Mouse (Mus musculus): Measurements from ENCODE around the gene Ifi27l2a.

Gene Ifi27l2a

DNA sequence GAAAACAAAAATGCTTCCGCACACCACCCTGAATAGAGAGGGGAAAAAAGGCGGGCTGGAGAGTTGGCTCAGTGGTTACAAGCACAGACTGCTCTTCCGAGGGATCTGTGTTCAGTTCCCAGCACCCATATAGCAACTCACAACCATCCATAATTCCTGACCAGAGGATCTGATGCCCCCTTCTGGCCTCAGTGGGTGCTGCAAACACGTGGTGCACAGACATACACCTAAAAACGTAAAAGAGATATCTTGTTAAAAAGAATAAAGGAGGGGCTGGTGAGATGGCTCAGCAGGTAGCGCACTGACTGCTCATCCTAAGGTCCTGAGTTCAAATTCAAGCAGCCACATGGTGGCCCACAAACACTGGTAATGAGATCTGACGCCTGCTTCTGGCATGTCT, 16.8 kb downstream of the Ifi27l2a start:
- intact Hi-C loops (cut with DNase I): loop anchor here (1.0 kb wide), 1 partner anchor 67 kb away; no protein-coding TSS in a partner anchor

DNA sequence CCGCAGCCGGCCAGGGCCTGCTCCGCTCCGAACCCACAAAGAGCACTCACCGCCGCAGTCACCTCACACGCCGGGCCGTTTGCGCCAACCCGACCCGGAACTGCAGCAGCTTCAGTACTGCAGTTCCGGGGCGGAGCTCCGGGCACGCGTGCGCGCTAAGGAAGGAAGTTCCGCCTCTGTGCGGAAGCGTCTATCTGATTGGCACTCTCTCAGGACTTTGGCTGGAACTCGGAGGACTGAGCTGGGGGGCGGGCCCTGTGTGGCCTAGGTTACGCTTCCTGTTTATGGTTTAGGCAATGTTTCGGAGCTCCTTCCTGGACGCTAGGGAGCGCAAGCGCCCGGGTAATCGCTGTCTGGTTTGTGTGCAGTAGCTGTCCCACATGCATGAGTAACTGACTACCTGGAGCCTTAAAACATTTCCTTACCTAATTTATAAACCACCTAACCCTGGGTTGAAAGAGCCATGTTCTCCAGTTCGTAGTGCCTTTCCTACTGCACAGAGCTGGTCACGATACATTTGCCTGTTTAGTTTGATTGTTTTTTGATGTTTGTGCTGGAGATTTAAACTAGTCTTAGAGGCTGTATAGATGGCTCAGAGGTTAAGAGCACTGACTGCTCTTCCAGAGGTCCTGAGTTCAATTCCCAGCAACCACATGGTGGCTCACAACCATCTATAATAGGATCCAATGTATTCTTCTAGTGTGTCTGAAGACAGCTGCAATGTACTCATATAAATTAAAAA, 17.6 kb downstream of the Ifi27l2a start, which contains the start of gene Ddx24:
Ddx24 (minus strand) TSS at position 102 of the 742 bp plus-strand sequence.
- intact Hi-C loops (cut with DNase I): loop anchor here (1.0 kb wide), 1 partner anchor 67 kb away; no protein-coding TSS in a partner anchor

- intact Hi-C loops (cut with DNase I): no loop called here
Observed at GRCm38 (mm10) chr12:103425016-103425728, 18.3 kb downstream of the Ifi27l2a start.

DNA sequence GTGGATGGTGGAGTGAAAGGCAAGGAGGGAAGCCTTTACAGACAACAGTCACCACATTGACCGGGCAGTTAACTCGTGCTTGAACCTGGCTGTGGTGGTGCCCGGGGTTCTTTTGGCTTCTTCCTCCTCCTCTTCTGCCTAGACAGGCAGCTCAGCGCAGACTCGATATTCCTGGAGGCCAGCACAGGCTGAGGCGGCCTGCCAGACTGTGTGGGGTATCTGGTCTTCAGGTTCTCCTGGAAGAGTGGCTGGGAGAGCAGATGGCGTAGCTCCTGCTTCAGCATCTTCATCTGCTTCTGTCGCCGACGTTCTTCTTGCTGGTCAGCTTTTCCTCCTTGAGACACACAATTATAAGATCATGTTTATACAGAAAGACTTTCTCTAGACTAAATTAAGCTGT, 35.3 kb downstream of the Ifi27l2a start:
- intact Hi-C loops (cut with DNase I): no loop called here

DNA sequence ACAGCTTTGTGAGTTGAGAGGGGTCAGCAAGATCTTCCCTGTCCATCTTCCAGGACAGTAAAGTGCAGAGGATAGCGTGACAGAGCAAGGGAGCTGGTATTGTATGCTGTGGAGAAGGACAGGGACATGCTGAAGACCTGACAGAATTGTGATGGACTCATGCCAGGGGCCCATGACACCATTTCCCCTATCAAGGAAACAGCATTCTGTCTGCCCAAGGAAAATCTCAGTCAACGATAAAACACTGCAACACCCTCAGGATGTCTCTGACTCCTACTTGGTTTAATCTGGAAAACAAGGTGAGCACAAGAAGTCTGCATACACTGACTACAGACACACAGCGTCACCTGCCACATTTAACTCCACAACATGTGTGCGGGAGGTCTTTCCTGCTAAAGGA, 35.8 kb downstream of the Ifi27l2a start, which contains the start of gene 9330161L09Rik:
9330161L09Rik (minus strand) TSS at position 101 of the 400 bp plus-strand sequence.
- intact Hi-C loops (cut with DNase I): no loop called here

DNA sequence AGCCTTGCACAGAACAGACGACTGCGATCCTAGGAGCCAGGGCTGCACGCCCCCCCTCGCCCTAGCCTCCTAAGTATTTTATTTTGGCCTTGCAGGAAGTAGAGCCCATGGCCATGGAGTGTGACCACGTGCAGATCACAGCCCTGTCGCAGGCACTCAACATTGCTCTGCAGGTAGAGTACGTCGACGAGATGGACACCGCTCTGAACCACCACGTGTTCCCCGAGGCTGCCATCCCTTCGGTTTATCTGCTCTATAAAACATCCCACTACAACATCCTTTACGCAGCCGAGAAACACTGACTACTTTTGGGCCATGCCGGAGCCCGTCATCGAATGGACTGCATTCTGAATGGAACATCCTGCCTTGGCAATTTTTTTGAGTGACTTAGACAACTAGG, 39.3 kb downstream of the Ifi27l2a start:
- intact Hi-C loops (cut with DNase I): no loop called here

GRCm38 (mm10) chr12:103396751-103397150, 46.7 kb downstream of the Ifi27l2a start:
- intact Hi-C loops (cut with DNase I): no loop called here

GRCm38 (mm10) chr12:103395486-103396275, 47.8 kb downstream of the Ifi27l2a start:
- intact Hi-C loops (cut with DNase I): no loop called here

- intact Hi-C loops (cut with DNase I): no loop called here
Observed at GRCm38 (mm10) chr12:103393528-103393927, 50.0 kb downstream of the Ifi27l2a start.

Data from adrenal gland (tissue).